Mouse (Mus musculus) cerebellum, adult 2 months (tissue): Measurements from ENCODE around the gene Zmiz2.
A peak's percentile ranks its signal among the peaks of the same experiment; 100 is the strongest.

Source experiments
- CTCF ChIP-seq: fragments of 200-500 bp; IDR thresholded peaks from 2 replicates; pipeline ENCODE4 v1.5.1; 2011; ENCODE audit warnings: low read depth, mild to moderate bottlenecking, control low read depth, low read length, moderate library complexity, borderline replicate concordance; ENCODE audit not compliant: insufficient read depth
- POLR2A ChIP-seq: fragments of 200-500 bp; IDR thresholded peaks from 2 replicates; pipeline ENCODE4 v1.6.1; 2011; ENCODE audit warnings: low read length, control low read depth, borderline replicate concordance; ENCODE audit not compliant: insufficient read depth

- TF ChIP-seq CTCF (no peak), POLR2A (peak; percentile 77; the same call in 1 of the 2 replicates)
Measured at GRCm38 (mm10) chr11:6388726-6389413, at the start of gene Zmiz2.
